Mouse (Mus musculus) liver, postnatal 0 days (tissue): ENCODE results near the gene Spaca4.

Experiments
- CTCF ChIP-seq: sonication (generic); IDR thresholded peaks from 2 replicates; pipeline ENCODE4 v1.5.1; 2016; ENCODE audit warnings: antibody characterized with exemption, low read depth
- EP300 ChIP-seq: IDR thresholded peaks from 2 replicates; pipeline ENCODE4 v1.6.1; 2016; ENCODE audit warnings: antibody characterized with exemption, low read depth, mild to moderate bottlenecking

GRCm38 (mm10) chr7:45770427-45771082 is 44.9 kb upstream of the Spaca4 start:
- no peak for TF ChIP-seq CTCF
- no peak for TF ChIP-seq EP300
